Mouse (Mus musculus): ENCODE results near the gene Srsf3.

Gene Srsf3

GRCm38 (mm10) chr17:29090776-29091175 lies 58.3 kb downstream of the Srsf3 start, which contains the start of gene Cdkn1a:
TSS of gene Cdkn1a (plus strand) at chr17:29090976.
- DNase-seq (ENCODE audit: low spot score in 2 of 2): no peak

- no peak for DNase-seq (ENCODE audit: low spot score in 2 of 2)
Observed at GRCm38 (mm10) chr17:29091348-29091944, 59.0 kb downstream of the Srsf3 start.

- DNase-seq (ENCODE audit: low spot score in 2 of 2): no peak
Observed at GRCm38 (mm10) chr17:29092497-29092896, 60.1 kb downstream of the Srsf3 start.

All from urinary bladder, postnatal 36 days (tissue).